Mouse (Mus musculus): ENCODE results near the gene Abl1. TPM values are rescaled to one million over a fixed set of nuclear protein-coding genes. Genes with fewer than 3 reads are reported as not detected.

Abl1 gene
- total and polyA plus RNA-seq, 3 experiments = 9.8 to 22.4 (median 15.2) TPM

DNA sequence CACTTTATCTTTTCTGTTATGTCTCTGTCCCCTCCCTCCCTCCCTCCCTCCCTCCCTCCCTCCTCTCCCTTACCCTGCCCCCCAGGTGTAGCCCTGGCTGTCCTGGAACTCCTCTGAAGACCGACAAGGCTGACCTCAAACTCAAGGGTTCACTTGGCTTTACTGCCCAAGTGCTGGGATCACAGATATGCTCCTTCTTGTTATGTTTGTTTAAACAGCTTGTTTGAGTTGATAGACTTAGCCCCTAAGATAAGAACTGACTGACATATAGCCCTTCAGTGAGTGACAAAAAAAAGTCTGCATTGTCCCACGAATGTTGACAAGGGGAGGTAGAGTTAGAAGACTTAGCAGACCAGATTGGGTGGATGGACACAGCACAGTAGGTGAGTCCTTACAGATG, 18.4 kb downstream of the Abl1 start:
- Histone ChIP-seq H3K27ac (ENCODE audit: insufficient read depth, low read depth) (no peak overlapping the region), H3K4me2 (ENCODE audit: insufficient read depth, low read depth, poor library complexity, severe bottlenecking) (no peak overlapping the region), H3K27me3 (replicated peaks) (no peaks in the 10 kb centered on the region), H3K4me1 (ENCODE audit: control insufficient read depth in 1 of 2, insufficient read depth in 2 of 2) (no peaks in the 10 kb centered on the region), H3K9me3 (replicated peaks; ENCODE audit: low read length) (no peaks in the 10 kb centered on the region), H3K4me3 (replicated peaks in 1 of 3; ENCODE audit: low read depth in 2 of 3, low read length in 2 of 3, poor library complexity in 1 of 3) (no peak overlapping the region), H3K36me3 (replicated peaks in 1 of 2; ENCODE audit: control insufficient read depth in 1 of 2, insufficient read depth in 1 of 2, low read length in 1 of 2) (peaks cover 5 to 40% of the 10 kb centered on the region in 2 experiments), H3K79me2 (replicated peaks; ENCODE audit: control insufficient read depth, extremely low read depth, insufficient read depth, poor library complexity, severe bottlenecking) (no peaks in the 10 kb centered on the region), H3K9ac (ENCODE audit: insufficient read depth, low read depth) (no peak overlapping the region)
- no peak for TF ChIP-seq ZKSCAN1 (IDR thresholded peaks at IDR 0.05; ENCODE audit: borderline replicate concordance, low read depth, low read length)
- no peak for TF ChIP-seq RAD21 (IDR thresholded peaks at IDR 0.05; ENCODE audit: low read depth, low read length)
- TF ChIP-seq MEF2A (IDR thresholded peaks at IDR 0.05; ENCODE audit: borderline replicate concordance, low read depth, low read length) = no peak
- no peak for TF ChIP-seq E2F4 (IDR thresholded peaks at IDR 0.05; ENCODE audit: insufficient replicate concordance, low read depth, low read length)
- no peak for TF ChIP-seq NRF1 (IDR thresholded peaks at IDR 0.05; ENCODE audit: low read depth, low read length)
- no peak for TF ChIP-seq POLR2AphosphoS2 (IDR thresholded peaks at IDR 0.05; ENCODE audit: low read depth, low read length)
- TF ChIP-seq KAT2A (IDR thresholded peaks at IDR 0.05; ENCODE audit: insufficient replicate concordance, low read length) = no peak
- TF ChIP-seq RCOR1 (conservative IDR thresholded peaks at IDR 0.05; ENCODE audit: low read depth, low read length) = no peak
- TF ChIP-seq IRF4 (IDR thresholded peaks at IDR 0.05; ENCODE audit: low read depth, low read length) = no peak
- TF ChIP-seq TCF12 (IDR thresholded peaks at IDR 0.05; ENCODE audit: low read depth, low read length) = no peak
- TF ChIP-seq TBP (conservative IDR thresholded peaks at IDR 0.05; ENCODE audit: low read depth, low read length) = no peak
- TF ChIP-seq ELF1 (IDR thresholded peaks at IDR 0.05; ENCODE audit: low read depth, low read length) = no peak
- TF ChIP-seq ZNF384 (IDR thresholded peaks at IDR 0.05; ENCODE audit: low read depth, low read length) = no peak
- DNase-seq (ENCODE audit: extremely low read depth) = no peak
- in situ Hi-C loops (cut with MboI; ENCODE audit: low pct_ligation_motif_present, low pct_unique_long_range_greater_than_20kb, low sequenced_read_pairs) = no loop called here
- dilution Hi-C loops (cut with MboI; ENCODE audit: extremely low pct_ligation_motif_present, extremely low pct_unique_long_range_greater_than_20kb, low sequenced_read_pairs) = no loop called here

DNA sequence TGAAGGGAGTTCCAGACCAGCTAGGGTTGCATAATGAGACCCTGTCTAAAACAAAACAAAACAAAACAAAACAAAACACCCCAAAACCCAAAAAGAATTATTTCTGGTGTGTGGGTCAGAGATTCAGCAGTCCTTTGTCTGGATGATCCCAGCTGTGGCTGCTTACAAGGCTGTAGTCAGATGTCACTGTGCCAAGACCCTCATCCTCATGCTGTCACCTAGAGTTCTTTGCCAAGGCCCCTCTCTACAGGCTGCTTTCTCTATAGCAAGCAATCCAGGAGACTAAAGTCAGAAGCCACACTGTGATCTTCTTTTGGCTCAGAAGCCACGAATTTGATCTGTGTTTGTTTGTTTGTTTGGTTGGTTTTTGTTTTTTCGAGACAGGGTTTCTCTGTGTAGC, 24.5 kb downstream of the Abl1 start:
- Histone ChIP-seq H3K4me2 (ENCODE audit: insufficient read depth, low read depth, poor library complexity, severe bottlenecking) (no peak overlapping the region), H3K36me3 (replicated peaks in 1 of 2; ENCODE audit: control insufficient read depth in 1 of 2, insufficient read depth in 1 of 2, low read length in 1 of 2) (peaks cover 0 to 46% of the 10 kb centered on the region in 2 experiments), H3K27ac (ENCODE audit: insufficient read depth, low read depth) (no peak overlapping the region), H3K9me3 (replicated peaks; ENCODE audit: low read length) (no peaks in the 10 kb centered on the region), H3K9ac (ENCODE audit: insufficient read depth, low read depth) (no peak overlapping the region), H3K27me3 (replicated peaks) (no peaks in the 10 kb centered on the region), H3K4me1 (ENCODE audit: control insufficient read depth in 1 of 2, insufficient read depth in 2 of 2) (peaks cover 0 to 6% of the 10 kb centered on the region in 2 experiments; a peak in 2 of 4 replicates), H3K79me2 (replicated peaks; ENCODE audit: control insufficient read depth, extremely low read depth, insufficient read depth, poor library complexity, severe bottlenecking) (no peaks in the 10 kb centered on the region), H3K4me3 (replicated peaks in 1 of 3; ENCODE audit: low read depth in 2 of 3, low read length in 2 of 3, poor library complexity in 1 of 3) (no peak overlapping the region)
- dilution Hi-C loops (cut with MboI; ENCODE audit: extremely low pct_ligation_motif_present, extremely low pct_unique_long_range_greater_than_20kb, low sequenced_read_pairs) = no loop called here
- in situ Hi-C loops (cut with MboI; ENCODE audit: low pct_ligation_motif_present, low pct_unique_long_range_greater_than_20kb, low sequenced_read_pairs) = no loop called here
- no peak for DNase-seq (ENCODE audit: extremely low read depth)
- no peak for TF ChIP-seq MAX (IDR thresholded peaks at IDR 0.05; ENCODE audit: low read length)
- no peak for TF ChIP-seq IRF4 (IDR thresholded peaks at IDR 0.05; ENCODE audit: low read depth, low read length)
- TF ChIP-seq MXI1 (IDR thresholded peaks at IDR 0.05; ENCODE audit: low read depth, low read length) = no peak
- TF ChIP-seq E2F4 (IDR thresholded peaks at IDR 0.05; ENCODE audit: insufficient replicate concordance, low read depth, low read length) = no peak
- TF ChIP-seq MEF2A (IDR thresholded peaks at IDR 0.05; ENCODE audit: borderline replicate concordance, low read depth, low read length) = no peak
- TF ChIP-seq CHD2 (IDR thresholded peaks at IDR 0.05; ENCODE audit: low read length) = no peak
- TF ChIP-seq TCF12 (IDR thresholded peaks at IDR 0.05; ENCODE audit: low read depth, low read length) = no peak
- no peak for TF ChIP-seq UBTF (IDR thresholded peaks at IDR 0.05; ENCODE audit: low read depth, low read length)
- no peak for TF ChIP-seq PAX5 (IDR thresholded peaks at IDR 0.05; ENCODE audit: low read length)
- TF ChIP-seq MAZ (IDR thresholded peaks at IDR 0.05; ENCODE audit: low read depth, low read length) = no peak
- TF ChIP-seq TBP (conservative IDR thresholded peaks at IDR 0.05; ENCODE audit: low read depth, low read length) = no peak
- no peak for TF ChIP-seq EP300 (IDR thresholded peaks at IDR 0.05; ENCODE audit: low read length)
- TF ChIP-seq NELFE (IDR thresholded peaks at IDR 0.05; ENCODE audit: low read depth, low read length) = no peak
- TF ChIP-seq MAFK (IDR thresholded peaks at IDR 0.05; ENCODE audit: insufficient replicate concordance, low read length) = no peak
- TF ChIP-seq USF2 (conservative IDR thresholded peaks at IDR 0.05; ENCODE audit: low read depth, low read length) = no peak
- TF ChIP-seq ZC3H11A (IDR thresholded peaks at IDR 0.05; ENCODE audit: low read depth, low read length) = no peak
- no peak for TF ChIP-seq MYC (IDR thresholded peaks at IDR 0.05; ENCODE audit: low read depth, low read length)
- no peak for TF ChIP-seq JUND (conservative IDR thresholded peaks at IDR 0.05; ENCODE audit: low read depth, low read length)
- TF ChIP-seq RAD21 (IDR thresholded peaks at IDR 0.05; ENCODE audit: low read depth, low read length) = no peak

All from CH12.LX (cell line).